Mouse (Mus musculus): ENCODE results near the gene Spz1. TPM values are rescaled to one million over a fixed set of nuclear protein-coding genes. Genes with fewer than 3 reads are reported as not detected.

Spz1 gene
- total RNA-seq, 1 experiment: 0.76 TPM

DNA sequence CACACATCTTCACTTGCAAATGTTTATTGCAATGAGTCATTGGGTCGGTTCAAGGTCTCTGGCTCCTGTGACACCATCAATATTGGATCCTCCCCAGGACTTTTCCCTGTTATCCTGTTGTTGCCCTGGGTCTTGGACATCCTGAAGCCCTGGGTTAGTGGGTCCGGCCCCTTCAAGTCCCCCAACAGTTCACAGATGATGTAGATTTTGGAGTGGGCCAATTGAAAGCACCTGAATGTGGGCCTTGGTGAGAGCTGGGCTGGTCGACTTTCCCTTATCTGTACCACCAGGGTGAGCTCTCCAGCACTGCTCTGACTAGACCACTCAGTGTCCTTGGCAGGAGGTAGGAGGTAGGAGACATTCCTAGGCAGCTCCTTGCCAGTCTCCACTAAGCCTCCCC is 19.5 kb upstream of the Spz1 start:
- in situ Hi-C loops (cut with MboI; ENCODE audit: low sequenced_read_pairs in 2 of 2, unreplicated experiment in 2 of 2): loop anchor here in 1 of 2 experiments (25.0 kb wide), 1 partner anchor 142 kb away; no protein-coding TSS in a partner anchor
- no peak for DNase-seq (ENCODE audit: low read depth, low spot score)
- Histone ChIP-seq H3K9ac (ENCODE audit: insufficient read depth, low read depth, low read length, poor library complexity, severe bottlenecking) (no peak overlapping the region), H3K9me3 (ENCODE audit: control insufficient read depth, insufficient read depth, low read depth, low read length) (no peaks in the 10 kb centered on the region), H3K4me1 (ENCODE audit: control insufficient read depth in 2 of 2, insufficient read depth in 2 of 2, low read length in 2 of 2, poor library complexity in 1 of 2) (0 out of 4 replicates have a peak, but pooled peaks cover 0 to 4% of the 10 kb centered on the region in 2 experiments), H3K4me3 (ENCODE audit: insufficient read depth in 1 of 2, low read depth in 1 of 2, low read length in 2 of 2, poor library complexity in 1 of 2, severe bottlenecking in 1 of 2) (no peak overlapping the region), H3K27ac (ENCODE audit: insufficient read depth, low read depth, low read length, poor library complexity, severe bottlenecking) (no peak overlapping the region), H3K36me3 (ENCODE audit: control insufficient read depth, insufficient read depth, low read length, poor library complexity, severe bottlenecking) (no peaks in the 10 kb centered on the region)
- TF ChIP-seq HCFC1 (IDR thresholded peaks at IDR 0.05; ENCODE audit: borderline replicate concordance, insufficient read depth, low read length) (no peak), CHD2 (IDR thresholded peaks at IDR 0.05; ENCODE audit: low read depth, low read length) (no peak), ZC3H11A (IDR thresholded peaks at IDR 0.05; ENCODE audit: borderline replicate concordance, low read depth, low read length) (no peak), MAFK (IDR thresholded peaks at IDR 0.05; ENCODE audit: insufficient read depth, low read depth, low read length) (no peak), ZNF384 (IDR thresholded peaks at IDR 0.05; ENCODE audit: low read depth, low read length) (no peak)

DNA sequence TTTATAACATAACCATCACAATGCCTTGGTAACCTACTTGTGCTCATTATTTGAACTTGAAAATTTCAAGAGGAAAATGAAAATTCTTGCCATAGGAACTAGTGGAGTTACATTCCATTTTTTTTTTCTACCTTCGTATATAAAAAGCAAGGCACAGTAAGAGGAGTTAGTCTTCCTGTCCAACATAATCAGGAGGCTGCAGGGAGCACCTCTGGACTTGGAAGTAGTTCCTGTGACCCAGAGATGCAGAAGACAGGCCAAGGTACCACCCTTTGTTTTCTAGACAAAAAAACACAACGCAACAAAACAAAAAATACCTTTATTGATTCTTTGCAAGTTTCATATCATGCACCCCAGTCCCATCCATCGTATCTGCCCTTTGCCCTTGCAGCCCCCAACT is 18.9 kb upstream of the Spz1 start:
- in situ Hi-C loops (cut with MboI; ENCODE audit: low sequenced_read_pairs in 2 of 2, unreplicated experiment in 2 of 2): loop anchor here in 1 of 2 experiments (25.0 kb wide), 1 partner anchor 142 kb away; no protein-coding TSS in a partner anchor
- no peak overlapping the region for H3K27ac ChIP-seq (ENCODE audit: insufficient read depth, low read depth, low read length, poor library complexity, severe bottlenecking)
- TF ChIP-seq ZC3H11A (IDR thresholded peaks at IDR 0.05; ENCODE audit: borderline replicate concordance, low read depth, low read length): no peak
- no peak for TF ChIP-seq MAFK (IDR thresholded peaks at IDR 0.05; ENCODE audit: insufficient read depth, low read depth, low read length)
- TF ChIP-seq HCFC1 (IDR thresholded peaks at IDR 0.05; ENCODE audit: borderline replicate concordance, insufficient read depth, low read length): no peak
- TF ChIP-seq CHD2 (IDR thresholded peaks at IDR 0.05; ENCODE audit: low read depth, low read length): no peak
- no peak for TF ChIP-seq ZNF384 (IDR thresholded peaks at IDR 0.05; ENCODE audit: low read depth, low read length)

DNA sequence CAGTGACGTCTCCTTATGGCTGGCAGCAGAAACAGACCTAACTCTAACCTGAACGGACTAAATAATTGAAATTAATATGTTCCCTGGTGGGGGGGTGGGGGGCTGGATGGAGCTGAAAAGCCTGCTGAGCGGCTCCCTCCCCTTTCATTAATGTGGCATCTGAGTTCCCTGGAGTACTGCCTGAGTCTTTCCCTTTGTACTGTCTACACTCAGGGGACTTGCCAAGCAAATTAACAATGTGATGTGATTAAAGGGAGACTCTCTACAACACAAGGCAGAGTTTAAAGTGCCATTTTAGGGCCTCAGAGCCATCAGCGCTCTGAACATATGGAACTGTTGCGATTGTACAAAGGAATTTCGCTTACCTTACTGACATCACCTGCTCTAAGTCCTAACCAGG is 18.5 kb upstream of the Spz1 start:
- TF ChIP-seq ZNF384 (IDR thresholded peaks at IDR 0.05; ENCODE audit: low read depth, low read length) (no peak), HCFC1 (IDR thresholded peaks at IDR 0.05; ENCODE audit: borderline replicate concordance, insufficient read depth, low read length) (no peak), ZC3H11A (IDR thresholded peaks at IDR 0.05; ENCODE audit: borderline replicate concordance, low read depth, low read length) (no peak), MAFK (IDR thresholded peaks at IDR 0.05; ENCODE audit: insufficient read depth, low read depth, low read length) (no peak), CHD2 (IDR thresholded peaks at IDR 0.05; ENCODE audit: low read depth, low read length) (no peak)
- Histone ChIP-seq H3K27ac (ENCODE audit: insufficient read depth, low read depth, low read length, poor library complexity, severe bottlenecking) (no peak overlapping the region), H3K9ac (ENCODE audit: insufficient read depth, low read depth, low read length, poor library complexity, severe bottlenecking) (no peak overlapping the region), H3K4me1 (ENCODE audit: control insufficient read depth in 2 of 2, insufficient read depth in 2 of 2, low read length in 2 of 2, poor library complexity in 1 of 2) (0 out of 4 replicates have a peak, but pooled peaks cover 0 to 4% of the 10 kb centered on the region in 2 experiments), H3K4me3 (ENCODE audit: insufficient read depth in 1 of 2, low read depth in 1 of 2, low read length in 2 of 2, poor library complexity in 1 of 2, severe bottlenecking in 1 of 2) (no peak overlapping the region), H3K36me3 (ENCODE audit: control insufficient read depth, insufficient read depth, low read length, poor library complexity, severe bottlenecking) (no peaks in the 10 kb centered on the region), H3K9me3 (ENCODE audit: control insufficient read depth, insufficient read depth, low read depth, low read length) (no peaks in the 10 kb centered on the region)
- DNase-seq (ENCODE audit: low read depth, low spot score): no peak
- in situ Hi-C loops (cut with MboI; ENCODE audit: low sequenced_read_pairs in 2 of 2, unreplicated experiment in 2 of 2): loop anchor here in 1 of 2 experiments (25.0 kb wide), 1 partner anchor 143 kb away; no protein-coding TSS in a partner anchor

More for the DNA sequence above, 18.9 kb upstream of the Spz1 start:
- H3K4me1 ChIP-seq (ENCODE audit: control insufficient read depth in 2 of 2, insufficient read depth in 2 of 2, low read length in 2 of 2, poor library complexity in 1 of 2): 0 out of 4 replicates have a peak, but pooled peaks cover 0 to 4% of the 10 kb centered on the region in 2 experiments
- H3K36me3 ChIP-seq (ENCODE audit: control insufficient read depth, insufficient read depth, low read length, poor library complexity, severe bottlenecking): no peaks in the 10 kb centered on the region
- DNase-seq (ENCODE audit: low read depth, low spot score): no peak
- no peak overlapping the region for H3K9ac ChIP-seq (ENCODE audit: insufficient read depth, low read depth, low read length, poor library complexity, severe bottlenecking)
- no peak overlapping the region for H3K4me3 ChIP-seq (ENCODE audit: insufficient read depth in 1 of 2, low read depth in 1 of 2, low read length in 2 of 2, poor library complexity in 1 of 2, severe bottlenecking in 1 of 2)
- no peaks in the 10 kb centered on the region for H3K9me3 ChIP-seq (ENCODE audit: control insufficient read depth, insufficient read depth, low read depth, low read length)

DNA sequence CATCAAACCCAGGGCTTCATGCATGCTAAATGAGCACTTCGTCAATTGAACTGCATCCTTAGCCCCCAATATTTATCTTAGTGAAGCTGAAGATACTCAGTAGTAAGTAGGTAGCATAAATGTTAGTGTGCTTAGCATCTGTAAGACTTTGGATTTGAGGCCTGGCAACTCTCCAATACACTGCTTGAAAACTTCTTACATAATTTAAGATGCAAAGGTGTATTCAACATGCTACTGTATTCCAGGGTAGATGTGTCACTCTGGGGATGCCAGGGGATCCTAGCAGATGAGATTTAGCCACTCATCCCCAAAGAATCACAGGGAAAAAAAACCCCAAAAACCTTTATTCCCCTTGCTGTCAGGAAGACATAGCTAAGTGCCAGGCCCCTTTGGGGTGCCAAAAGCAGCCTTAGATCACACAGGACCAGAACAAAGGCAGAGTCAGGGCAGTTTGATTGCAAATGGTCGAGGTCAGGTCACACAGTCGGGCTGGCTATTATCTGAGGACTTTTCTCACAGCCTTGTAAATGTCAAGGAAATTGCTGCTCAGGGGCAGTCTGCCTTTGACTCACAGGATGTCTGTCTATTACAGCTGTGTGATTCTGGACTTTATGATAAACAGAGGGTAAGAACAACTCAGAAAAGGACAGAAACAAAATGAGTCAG is 17.9 kb upstream of the Spz1 start:
- no peak for DNase-seq (ENCODE audit: low read depth, low spot score)
- no peak overlapping the region for H3K4me3 ChIP-seq (ENCODE audit: insufficient read depth in 1 of 2, low read depth in 1 of 2, low read length in 2 of 2, poor library complexity in 1 of 2, severe bottlenecking in 1 of 2)
- H3K27ac ChIP-seq (ENCODE audit: insufficient read depth, low read depth, low read length, poor library complexity, severe bottlenecking): no peak overlapping the region
- no peaks in the 10 kb centered on the region for H3K9me3 ChIP-seq (ENCODE audit: control insufficient read depth, insufficient read depth, low read depth, low read length)
- in situ Hi-C loops (cut with MboI; ENCODE audit: low sequenced_read_pairs in 2 of 2, unreplicated experiment in 2 of 2): loop anchor here in 1 of 2 experiments (25.0 kb wide), 1 partner anchor 143 kb away; no protein-coding TSS in a partner anchor
- no peak for TF ChIP-seq HCFC1 (IDR thresholded peaks at IDR 0.05; ENCODE audit: borderline replicate concordance, insufficient read depth, low read length)
- TF ChIP-seq CHD2 (IDR thresholded peaks at IDR 0.05; ENCODE audit: low read depth, low read length): no peak
- no peak for TF ChIP-seq ZNF384 (IDR thresholded peaks at IDR 0.05; ENCODE audit: low read depth, low read length)
- no peak for TF ChIP-seq ZC3H11A (IDR thresholded peaks at IDR 0.05; ENCODE audit: borderline replicate concordance, low read depth, low read length)
- no peak for TF ChIP-seq MAFK (IDR thresholded peaks at IDR 0.05; ENCODE audit: insufficient read depth, low read depth, low read length)
- no peak overlapping the region for H3K9ac ChIP-seq (ENCODE audit: insufficient read depth, low read depth, low read length, poor library complexity, severe bottlenecking)
- 0 out of 4 replicates have a peak, but pooled peaks cover 0 to 4% of the 10 kb centered on the region in 2 experiments for H3K4me1 ChIP-seq (ENCODE audit: control insufficient read depth in 2 of 2, insufficient read depth in 2 of 2, low read length in 2 of 2, poor library complexity in 1 of 2)
- no peaks in the 10 kb centered on the region for H3K36me3 ChIP-seq (ENCODE audit: control insufficient read depth, insufficient read depth, low read length, poor library complexity, severe bottlenecking)

Measured in ES-E14 (cell line).